Mouse (Mus musculus) ovary, adult 18-20 months (tissue): ENCODE measurements around the gene Olfr457.
"Not testable (repeated sequence)": the region's sequence is repeated elsewhere in the genome, so short reads cannot be mapped to it uniquely, and the experiment has no call there.

ENCODE experiments used
- DNase-seq: peaks from one replicate; pipeline ENCODE4 v3.0.0; 2022; ENCODE audit warnings: low spot score, mixed read lengths

Olfr457 gene

DNA sequence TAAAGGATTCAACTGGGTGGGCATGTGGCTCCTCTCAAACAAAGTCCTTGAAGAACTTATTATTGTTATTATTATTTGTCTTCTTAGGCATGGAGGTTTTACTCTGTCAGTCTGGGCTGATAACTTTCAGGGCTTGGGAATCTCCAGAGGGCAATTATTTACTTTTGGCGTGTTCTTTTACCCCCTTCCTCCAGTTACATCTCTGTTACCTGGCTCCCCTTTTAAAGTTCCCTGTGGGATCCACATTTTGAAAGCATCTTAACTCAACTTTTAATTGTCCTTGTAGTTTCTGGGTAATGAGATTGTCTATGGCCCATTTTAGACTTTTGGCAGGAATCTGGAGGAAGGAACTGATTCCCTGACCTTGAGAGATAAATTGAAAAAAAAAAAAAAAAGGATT is at the start of gene Olfr457:
Olfr457 (minus strand) TSS at position 101 of the 400 bp plus-strand sequence.
- no peak for DNase-seq

DNA sequence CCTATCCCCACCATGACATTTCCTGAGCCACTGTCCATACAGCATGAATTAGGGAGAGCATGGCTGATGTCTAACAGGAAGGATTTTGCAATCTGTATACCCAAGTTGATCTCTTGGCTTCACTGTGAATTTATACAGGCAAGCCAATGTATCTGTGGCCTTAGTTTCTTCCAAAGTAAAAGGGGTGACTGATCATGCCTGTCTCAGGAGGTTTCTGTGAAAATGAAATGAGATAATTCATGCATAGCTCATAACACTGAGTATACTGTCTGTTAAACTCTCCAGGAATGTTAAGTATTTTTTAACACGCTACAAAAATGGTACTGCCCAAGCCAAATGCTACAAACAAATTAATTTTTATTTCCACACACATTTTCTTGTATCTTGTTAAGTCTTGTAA is 37.3 kb upstream of the Olfr457 start:
- DNase-seq: no peak

DNA sequence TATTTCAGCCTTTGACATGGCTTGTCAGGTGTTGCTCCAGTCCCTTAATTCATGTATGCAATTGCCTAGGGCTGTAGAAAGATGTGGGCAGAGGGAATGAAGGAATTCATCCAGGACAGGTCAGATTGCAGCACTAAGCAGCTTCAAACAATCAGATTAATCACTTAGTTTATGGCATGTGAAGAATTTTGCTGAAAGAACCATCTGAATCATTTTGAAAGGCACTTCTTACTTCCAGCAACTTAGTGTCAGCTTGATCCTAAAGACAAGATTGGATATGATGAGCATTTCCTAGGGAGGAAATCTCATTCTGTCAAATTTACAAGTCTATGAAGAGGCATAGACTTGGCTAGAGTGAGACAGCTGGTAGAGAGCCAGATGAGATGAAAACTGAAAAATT is 33.2 kb upstream of the Olfr457 start:
- no peak for DNase-seq

DNA sequence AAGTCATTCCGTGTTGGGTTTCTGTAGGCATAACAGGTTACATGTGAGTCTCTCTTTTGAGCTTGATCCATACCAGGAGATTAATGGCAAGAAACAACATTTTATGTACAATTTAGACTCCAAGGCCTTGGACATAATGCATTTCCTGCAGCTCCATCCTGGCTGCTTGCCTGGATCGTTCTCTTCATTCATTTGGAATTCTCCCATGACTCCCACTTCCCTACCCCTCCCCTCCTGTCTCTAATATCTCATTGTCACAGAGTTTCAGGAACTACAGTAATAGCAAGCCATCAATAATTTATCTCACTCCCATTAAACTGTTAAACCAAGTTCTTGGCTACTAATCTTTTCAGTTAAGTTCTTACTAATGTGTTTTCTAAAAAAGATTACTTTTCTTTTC is 27.3 kb upstream of the Olfr457 start:
- DNase-seq: no peak

DNA sequence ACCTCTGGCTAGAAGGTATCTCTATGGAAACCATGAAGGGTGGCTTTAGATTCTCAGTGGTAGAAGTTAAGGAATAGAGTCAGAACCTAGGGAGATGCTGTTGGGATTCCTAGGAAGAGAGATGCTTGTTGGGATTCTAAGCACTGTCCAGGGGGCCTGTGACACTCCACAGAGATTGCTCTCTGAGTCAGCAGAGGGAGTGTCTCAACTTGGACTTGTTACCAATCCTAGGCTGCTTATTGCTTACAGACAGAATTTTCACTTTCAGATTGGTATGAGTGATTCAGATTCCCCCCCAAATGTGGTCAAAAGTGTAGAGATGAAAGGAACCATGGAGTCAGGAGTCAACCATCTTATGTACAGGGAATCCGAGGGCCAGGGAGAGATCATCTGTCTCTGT is 13.6 kb upstream of the Olfr457 start:
- no peak for DNase-seq

DNA sequence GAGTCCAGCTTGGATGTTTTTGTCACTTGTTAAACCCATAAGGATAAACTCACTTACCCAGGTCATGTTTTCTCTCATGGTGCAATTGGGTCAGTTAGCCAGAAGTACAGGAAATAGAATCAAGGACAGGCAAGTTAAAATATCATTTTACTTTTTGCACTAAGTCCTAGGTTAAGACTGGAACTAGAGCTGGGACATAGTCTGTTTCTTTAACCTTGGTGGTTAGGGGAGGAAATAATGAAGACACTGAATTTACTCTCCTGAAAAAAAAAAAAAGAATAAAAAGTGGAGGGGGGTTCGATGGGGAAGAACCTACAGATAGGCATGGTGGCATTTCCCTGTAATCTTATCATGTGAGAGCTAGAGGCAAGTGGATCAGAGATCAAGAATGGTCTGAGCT is 11.0 kb upstream of the Olfr457 start, which contains the start of gene Olfr456:
Olfr456 (minus strand) TSS at position 101 of the 400 bp plus-strand sequence.
- no peak for DNase-seq

DNA sequence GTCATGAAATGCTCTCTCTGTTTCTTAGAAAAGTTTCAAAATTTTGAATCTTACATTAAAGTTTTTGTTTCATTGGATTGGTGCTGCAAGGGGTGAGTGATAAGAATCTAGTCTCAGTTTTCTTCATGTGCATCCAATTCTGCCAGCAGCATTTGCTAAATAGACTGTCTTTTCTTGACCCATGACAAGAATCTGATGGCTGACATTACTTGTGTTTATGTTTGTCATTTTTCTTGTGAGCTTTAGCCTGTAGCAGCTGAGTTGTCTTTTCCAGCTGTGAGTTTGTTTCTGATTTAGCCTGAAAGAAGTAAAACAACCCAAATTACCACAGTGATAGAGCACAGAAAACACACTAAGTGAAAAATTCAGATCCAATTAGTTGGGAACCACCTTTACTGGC is 8.5 kb upstream of the Olfr457 start:
- no peak for DNase-seq

DNA sequence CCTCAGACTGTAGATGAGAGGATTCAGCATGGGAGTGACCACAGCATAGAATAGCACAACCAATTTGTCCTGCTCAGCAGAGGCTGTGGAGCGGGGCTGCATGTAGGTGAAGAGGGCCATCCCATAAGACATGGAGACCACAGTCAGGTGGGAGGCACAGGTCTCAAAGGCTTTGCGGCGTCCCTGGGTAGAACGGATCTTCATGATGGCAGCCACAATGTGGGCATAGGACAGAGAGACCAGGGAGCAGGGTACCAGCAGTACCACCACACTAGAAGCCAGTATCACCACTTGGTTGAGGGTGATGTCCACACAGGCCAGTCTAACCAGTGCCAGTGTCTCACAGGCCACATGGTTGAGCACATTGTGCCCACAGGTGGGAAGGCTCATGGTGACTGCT is 4.8 kb downstream of the Olfr457 start:
- not testable (repeated sequence) for DNase-seq

DNA sequence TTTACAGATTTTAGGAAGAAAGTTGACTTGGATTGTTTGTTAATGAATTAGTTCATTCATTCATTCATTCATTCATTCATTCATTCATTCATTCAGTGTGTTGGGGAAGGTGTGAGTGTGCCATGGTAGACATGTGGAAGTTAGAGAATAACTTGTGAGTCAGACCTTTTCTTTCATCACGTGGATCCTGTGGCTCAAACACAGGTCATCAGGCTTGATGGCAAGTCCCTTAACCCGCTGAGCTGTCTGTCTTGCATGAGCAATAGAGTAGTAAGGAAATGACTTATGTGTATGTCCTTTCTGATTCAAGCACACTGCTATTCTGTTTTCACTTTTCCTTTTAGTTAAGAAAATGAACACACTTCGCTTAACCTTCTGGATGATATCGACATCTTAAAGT is 5.6 kb downstream of the Olfr457 start:
- no peak for DNase-seq

DNA sequence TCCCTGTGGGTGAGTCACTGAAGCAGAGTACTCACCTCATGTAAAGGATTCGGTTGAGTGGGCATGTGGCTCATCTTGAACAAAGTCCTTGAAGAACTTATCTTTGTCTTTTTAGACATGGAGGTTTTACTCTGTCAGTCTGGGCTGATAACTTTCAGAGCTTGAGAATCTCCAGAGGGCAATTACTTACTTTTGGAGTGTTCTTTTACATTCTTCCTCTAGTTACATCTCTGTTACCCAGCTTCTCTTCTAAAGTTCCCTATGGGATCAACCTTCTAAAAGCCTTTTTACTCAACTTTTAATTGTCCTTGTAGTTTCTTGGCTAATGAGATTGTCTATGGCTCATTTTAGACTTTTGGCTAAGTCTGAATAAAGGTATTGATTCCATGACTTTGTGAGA is 11.0 kb downstream of the Olfr457 start, which contains the start of gene Olfr458:
Olfr458 (minus strand) TSS at position 101 of the 400 bp plus-strand sequence.
- no peak for DNase-seq

DNA sequence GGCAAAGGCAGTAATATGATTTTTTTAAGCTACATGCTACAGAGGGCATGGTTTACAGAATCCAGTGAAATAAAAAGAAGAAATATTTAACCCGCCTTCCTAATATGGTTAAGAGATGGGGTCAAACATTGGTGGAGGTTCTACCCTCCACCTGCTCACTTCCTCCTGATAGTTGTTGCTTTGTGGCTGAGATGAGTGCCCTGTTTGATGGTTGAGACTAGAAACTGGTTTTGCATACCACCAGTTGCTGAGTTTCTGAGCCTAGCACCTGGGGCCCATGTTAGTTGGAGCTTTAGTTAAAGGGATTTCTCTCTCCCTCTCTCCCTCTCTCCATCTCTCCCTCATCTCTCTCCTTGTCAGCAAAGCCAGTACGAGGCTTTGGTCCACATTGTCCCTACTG is 28.8 kb downstream of the Olfr457 start:
- no peak for DNase-seq

DNA sequence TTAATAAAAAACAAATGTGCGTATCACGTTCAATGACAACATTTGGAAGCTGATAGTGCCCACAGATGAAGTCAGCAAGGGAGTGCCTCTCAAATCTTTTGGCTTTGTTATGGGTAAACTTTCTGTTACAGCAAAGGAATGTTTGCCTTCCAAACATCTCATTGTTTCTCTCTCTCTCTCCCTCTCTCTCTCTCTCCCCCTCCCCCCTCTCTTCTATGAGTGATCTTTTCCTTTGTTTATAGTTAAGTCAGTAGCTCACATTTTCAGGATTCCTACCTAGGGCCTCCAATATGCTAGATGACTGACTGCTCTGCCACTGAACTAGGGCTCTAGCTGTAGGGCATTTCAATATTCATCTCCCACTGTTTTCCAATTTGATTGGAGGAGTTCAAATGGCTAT is 31.6 kb downstream of the Olfr457 start:
- DNase-seq: no peak

DNA sequence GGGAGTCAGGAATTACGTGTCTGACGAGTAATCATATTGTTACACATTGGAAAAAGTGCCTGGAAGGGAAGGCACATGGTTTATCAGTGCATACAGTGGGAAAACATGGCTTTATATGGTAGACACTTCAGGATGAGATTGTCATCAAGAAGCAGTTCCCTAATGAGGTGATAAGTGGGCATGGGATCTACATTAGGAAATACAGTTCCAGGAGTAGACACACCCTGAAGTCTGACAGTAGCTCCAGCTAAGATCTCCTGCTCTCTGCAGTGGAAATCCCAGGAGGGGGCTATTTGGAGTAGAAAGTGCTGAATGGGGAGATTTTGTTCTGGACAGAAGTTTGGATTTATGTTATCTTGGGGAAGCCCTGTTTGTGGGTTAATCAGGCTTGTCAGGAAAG is 34.7 kb downstream of the Olfr457 start:
- DNase-seq: no peak

DNA sequence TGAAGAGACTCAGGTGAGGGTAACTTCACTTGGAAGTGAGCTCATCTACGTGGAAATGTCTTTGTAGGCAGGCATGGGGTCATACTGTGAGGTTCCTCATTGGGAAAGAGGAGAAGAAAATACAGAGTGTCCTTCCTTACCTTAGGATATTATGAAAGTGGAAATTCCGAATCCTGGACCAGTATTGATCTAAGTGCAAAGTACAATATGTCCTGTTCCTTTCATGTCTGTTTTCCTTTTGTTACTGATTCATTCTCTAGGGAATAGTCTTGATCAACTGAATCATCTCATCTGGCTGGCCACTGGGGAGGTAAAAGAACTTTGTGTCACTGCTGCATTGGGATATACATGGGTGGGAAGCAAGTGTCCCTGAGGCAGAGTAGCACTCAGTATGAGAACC is 40.6 kb downstream of the Olfr457 start:
- DNase-seq: no peak

DNA sequence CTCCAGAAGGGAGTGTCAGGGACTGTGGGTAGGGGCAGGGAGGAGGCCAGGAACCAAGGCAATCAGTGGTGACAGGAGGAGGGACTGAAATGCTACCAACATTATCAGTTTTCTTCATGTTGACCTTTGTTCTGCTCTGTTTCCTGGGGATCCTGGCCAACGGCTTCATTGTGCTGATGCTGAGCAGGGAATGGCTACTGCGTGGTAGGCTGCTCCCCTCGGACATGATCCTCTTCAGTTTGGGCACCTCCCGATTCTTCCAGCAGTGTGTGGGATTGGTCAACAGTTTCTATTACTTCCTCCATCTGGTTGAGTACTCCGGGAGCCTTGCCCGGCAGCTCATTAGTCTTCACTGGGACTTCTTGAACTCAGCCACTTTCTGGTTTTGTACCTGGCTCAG is 41.7 kb downstream of the Olfr457 start, which contains the start of gene Tas2r126:
Tas2r126 (plus strand) TSS at position 90 of the 400 bp plus-strand sequence.
- no peak for DNase-seq

DNA sequence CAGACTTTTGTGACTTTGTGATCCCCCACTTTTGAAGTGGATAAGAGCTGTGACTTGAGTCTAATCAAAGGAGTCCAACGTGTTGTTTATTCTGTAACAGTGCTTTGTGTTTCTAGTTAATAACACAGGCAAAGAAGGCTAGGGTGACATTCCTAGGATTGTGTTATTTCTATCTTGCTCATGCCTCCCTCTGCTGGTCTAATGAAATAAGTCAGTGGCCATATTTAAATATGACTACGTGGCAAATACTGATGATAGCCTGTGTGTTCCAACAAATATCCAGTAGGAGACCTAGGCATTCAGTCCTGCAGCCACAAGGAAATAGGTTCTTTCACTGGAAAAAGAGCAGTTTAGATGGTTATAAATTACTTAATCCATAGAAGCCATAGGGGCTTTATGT is 42.6 kb downstream of the Olfr457 start:
- DNase-seq: no peak

DNA sequence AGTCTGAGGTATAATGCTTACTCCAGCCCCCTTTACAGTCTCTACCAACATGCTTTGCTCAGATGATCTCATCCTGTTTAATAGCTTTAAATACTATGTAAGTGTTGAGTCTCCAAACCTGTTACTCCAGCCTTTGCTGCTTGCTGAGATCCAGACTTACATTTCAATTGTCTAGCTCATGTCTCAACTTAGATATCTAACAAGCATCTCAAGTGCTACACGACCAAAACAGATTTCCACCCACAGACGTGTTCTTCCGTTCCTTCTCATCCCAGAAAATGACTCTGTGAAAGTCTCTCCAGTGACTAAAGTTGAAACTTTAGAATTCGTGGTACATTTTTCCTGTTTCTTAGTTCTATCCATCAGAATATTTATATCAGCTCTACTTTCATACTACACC is 49.8 kb downstream of the Olfr457 start:
- no peak for DNase-seq

DNA sequence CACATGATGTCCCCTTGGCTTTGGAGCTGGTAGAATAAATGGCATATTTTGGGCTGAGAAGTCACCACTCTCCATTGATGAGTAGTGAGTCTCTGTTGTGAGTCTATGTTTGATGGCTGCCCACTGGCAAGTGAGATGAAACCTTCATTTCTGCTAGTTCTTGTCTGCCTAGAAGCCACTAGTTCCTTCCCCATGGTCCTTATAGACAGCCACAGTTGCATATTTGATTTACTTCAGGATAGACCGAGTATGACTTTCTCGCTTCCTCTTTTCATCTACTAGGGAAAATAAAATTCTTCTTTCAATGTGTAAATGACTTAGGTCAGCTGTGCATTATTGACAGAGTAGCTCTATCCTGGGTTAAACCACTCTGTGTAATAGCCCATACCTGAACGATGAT is 51.7 kb downstream of the Olfr457 start:
- DNase-seq: no peak

DNA sequence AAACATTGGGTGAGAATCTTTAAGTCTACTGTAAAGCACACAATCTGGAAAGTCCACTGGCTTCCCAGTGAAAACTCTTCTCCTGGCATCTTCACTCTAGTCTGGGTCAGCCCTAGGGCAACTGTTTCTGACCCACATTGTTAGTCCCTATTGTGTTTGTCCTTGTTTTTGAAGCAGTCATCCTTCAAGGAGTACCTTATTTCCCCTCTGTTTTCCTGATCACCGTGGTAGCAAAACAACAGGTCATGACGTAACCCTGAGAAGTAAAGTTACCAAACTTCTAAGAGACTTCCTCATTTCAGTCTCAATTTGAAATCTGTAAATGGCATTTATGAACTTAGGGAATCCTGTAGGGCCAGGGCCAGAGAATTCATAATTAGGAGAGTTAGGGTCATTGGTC is 54.7 kb downstream of the Olfr457 start:
- DNase-seq: no peak

DNA sequence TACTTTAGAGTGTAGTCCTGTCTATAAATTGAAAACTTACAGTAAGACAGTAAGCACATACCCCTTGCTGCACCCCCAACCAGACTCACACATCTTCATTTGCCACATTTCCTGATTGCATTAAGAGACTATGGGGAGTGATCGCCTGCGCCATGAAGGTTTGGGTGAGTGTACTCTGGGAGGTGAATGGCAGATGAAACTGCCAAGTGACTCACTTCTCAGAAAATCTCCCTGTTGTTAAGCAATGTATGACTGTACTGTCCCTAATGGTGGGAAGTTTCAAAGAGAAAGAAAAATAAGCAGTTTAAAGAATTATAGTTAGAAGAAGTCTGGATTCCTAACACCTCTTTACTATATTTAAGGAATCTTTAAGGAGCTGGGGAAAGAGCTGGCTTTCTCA is 56.7 kb downstream of the Olfr457 start:
- DNase-seq: no peak
